In genomic region chr2:74705467-74706089, GRCm38 (mm10) we compare ENCODE assay signal across 8 mouse cellular contexts. TPM values are rescaled to one million over a fixed set of nuclear protein-coding genes. Genes with fewer than 3 reads are reported as not detected.
DNase-seq lines count a peak whose midpoint lies in the region; ATAC-seq and TF ChIP-seq lines count a peak whose summit lies in the region.
"Had no signal": no experiment of that assay in that cellular context is flagged by ENCODE, and none has a peak within 500 bp of the region (broad histone marks: within the 10 kb centered on the region; RNA-seq: fewer than 3 reads in every experiment).

No protein-coding gene starts in this region.

- no peaks in the 10 kb centered on the region for H3K36me3 ChIP-seq in ES-E14 (ENCODE audit: control insufficient read depth, insufficient read depth, low read length, poor library complexity, severe bottlenecking)
- H3K36me3 ChIP-seq in forebrain, embryonic 16.5 days (ENCODE audit: control insufficient read depth, insufficient read depth), result no peaks in the 10 kb centered on the region
- no peaks in the 10 kb centered on the region for H3K36me3 ChIP-seq in neural tube, embryonic 12.5 days

- H3K9me3 ChIP-seq in ES-E14 (ENCODE audit: control insufficient read depth, insufficient read depth, low read depth, low read length), result no peaks in the 10 kb centered on the region
- H3K9me3 ChIP-seq in forebrain, embryonic 16.5 days (ENCODE audit: control insufficient read depth, low read length), result no peaks in the 10 kb centered on the region
- no peaks in the 10 kb centered on the region for H3K9me3 ChIP-seq in neural tube, embryonic 12.5 days

- H3K9ac ChIP-seq in ES-E14 (ENCODE audit: insufficient read depth, low read depth, low read length, poor library complexity, severe bottlenecking), result peak overlapping the region; percentile 67
- H3K9ac ChIP-seq in forebrain, embryonic 16.5 days (replicated peaks; ENCODE audit: low read depth, low read length), result no peak overlapping the region
- H3K9ac ChIP-seq in neural tube, embryonic 12.5 days, result peak overlapping the region; percentile 98

- intact Hi-C loops in left cerebral cortex, postnatal 25 days (cut with DNase I), result no loop called here

- ATAC-seq in CD4-positive, CD25-positive, alpha-beta regulatory T cell, adult 4 months, result peak; percentile 34
- no peak for ATAC-seq in forebrain, embryonic 16.5 days
- peak; percentile 62 for ATAC-seq in neural tube, embryonic 12.5 days (ENCODE audit: low FRiP score, low read depth)

- in situ Hi-C loops in ES-E14 (cut with MboI; ENCODE audit: low sequenced_read_pairs in 2 of 2, unreplicated experiment in 2 of 2), result loop anchor here (25.0 kb wide), 2 partner anchors 607 to 882 kb away; no protein-coding TSS in a partner anchor

- H3K4me2 ChIP-seq in forebrain, embryonic 16.5 days (ENCODE audit: low read length), result peak overlapping the region; percentile 37
- peak overlapping the region; percentile 96 for H3K4me2 ChIP-seq in neural tube, embryonic 12.5 days (replicated peaks)

- DNase-seq in ES-E14 (ENCODE audit: low read depth, low spot score), result no peak
- DNase-seq in kidney, postnatal 10 days, result peak; percentile 84
- no peak for DNase-seq in left cerebral cortex, adult 11 months (ENCODE audit: low spot score)
- no peak for DNase-seq in left cerebral cortex, postnatal 25 days (ENCODE audit: low spot score in 2 of 2)

- peak overlapping the region; percentile 18 to 79 for H3K4me3 ChIP-seq in ES-E14 (ENCODE audit: insufficient read depth in 1 of 2, low read depth in 1 of 2, low read length in 2 of 2, poor library complexity in 1 of 2, severe bottlenecking in 1 of 2)
- peak overlapping the region; percentile 31 for H3K4me3 ChIP-seq in forebrain, embryonic 16.5 days (replicated peaks; ENCODE audit: low read length)
- peak overlapping the region; percentile 78 for H3K4me3 ChIP-seq in neural tube, embryonic 12.5 days

- peaks cover 0 to 5% of the 10 kb centered on the region in 2 experiments; a peak in 1 of 4 replicates for H3K4me1 ChIP-seq in ES-E14 (ENCODE audit: control insufficient read depth in 2 of 2, insufficient read depth in 2 of 2, low read length in 2 of 2, poor library complexity in 1 of 2)
- H3K4me1 ChIP-seq in forebrain, embryonic 16.5 days (replicated peaks; ENCODE audit: control insufficient read depth, insufficient read depth, low read length), result peaks cover 13% of the 10 kb centered on the region
- H3K4me1 ChIP-seq in neural tube, embryonic 12.5 days, result peaks cover 45% of the 10 kb centered on the region

- no peak overlapping the region for H3K27ac ChIP-seq in ES-E14 (ENCODE audit: insufficient read depth, low read depth, low read length, poor library complexity, severe bottlenecking)
- no peak overlapping the region for H3K27ac ChIP-seq in forebrain, embryonic 16.5 days (ENCODE audit: low read length)
- peak overlapping the region; percentile 100 for H3K27ac ChIP-seq in neural tube, embryonic 12.5 days

- peaks cover 86% of the 10 kb centered on the region for H3K27me3 ChIP-seq in forebrain, embryonic 16.5 days (replicated peaks; ENCODE audit: control insufficient read depth, insufficient read depth, low read length)
- H3K27me3 ChIP-seq in neural tube, embryonic 12.5 days (replicated peaks), result peaks cover 8% of the 10 kb centered on the region

- under 1% methylated on average over 74 of the region's 85 CpGs for WGBS in forebrain, embryonic 16.5 days
- WGBS in neural tube, embryonic 12.5 days, result under 1% methylated on average over 76 of the region's 85 CpGs

TF ChIP-seq in ES-E14, 5 proteins besides CTCF, POLR2A, EP300 and RAD21:
- TF ChIP-seq ZC3H11A (IDR thresholded peaks at IDR 0.05; ENCODE audit: borderline replicate concordance, low read depth, low read length) (no peak), HCFC1 (IDR thresholded peaks at IDR 0.05; ENCODE audit: borderline replicate concordance, insufficient read depth, low read length) (no peak), ZNF384 (IDR thresholded peaks at IDR 0.05; ENCODE audit: low read depth, low read length) (no peak), CHD2 (IDR thresholded peaks at IDR 0.05; ENCODE audit: low read depth, low read length) (no peak), MAFK (IDR thresholded peaks at IDR 0.05; ENCODE audit: insufficient read depth, low read depth, low read length) (no peak)

RNA-seq across cellular contexts. Expression of gene Hoxd8, which starts 1.2 kb away (rescaled TPM):
- not detected for polyA plus RNA-seq in CD4-positive, CD25-positive, alpha-beta regulatory T cell, adult 4 months (2017; shearing (Covaris generic))
- 0.63 and 1.2 TPM in 2 replicates for total RNA-seq in ES-E14 (2012; rRNA removed)
- not detected in 2 replicates for polyA plus RNA-seq in forebrain, embryonic 16.5 days (2015; fragmentation: Nextera tagmentation; extraction: Ambion mirVana)
- 20.8 and 21.4 TPM in 2 replicates for polyA plus RNA-seq in neural tube, embryonic 12.5 days (2016; fragmentation: Nextera tagmentation; extraction: Ambion mirVana)
- under 1 TPM in 1 of 2 experiments, not detected in 1; 0.14 TPM for total RNA-seq in left cerebral cortex, postnatal 25 days (2021)
- polyA plus RNA-seq: cortical plate, adult 2 months had no signal

RNA-seq across cellular contexts. Expression of gene Hoxd3, which starts 6.1 kb away (rescaled TPM):
- not detected for polyA plus RNA-seq in CD4-positive, CD25-positive, alpha-beta regulatory T cell, adult 4 months (2017; shearing (Covaris generic))
- total RNA-seq in ES-E14 (2012; rRNA removed), result 0.40 TPM in 1 of 2 replicates, not detected in the other
- polyA plus RNA-seq in forebrain, embryonic 16.5 days (2015; fragmentation: Nextera tagmentation; extraction: Ambion mirVana), result not detected in 2 replicates
- 55.9 and 68.9 TPM in 2 replicates for polyA plus RNA-seq in neural tube, embryonic 12.5 days (2016; fragmentation: Nextera tagmentation; extraction: Ambion mirVana)
- total RNA-seq in left cerebral cortex, postnatal 25 days (2021), result not detected
- polyA plus RNA-seq: cortical plate, adult 2 months had no signal

RNA-seq across cellular contexts. Expression of gene Hoxd4, which starts 6.2 kb away (rescaled TPM):
- not detected for polyA plus RNA-seq in CD4-positive, CD25-positive, alpha-beta regulatory T cell, adult 4 months (2017; shearing (Covaris generic))
- total RNA-seq in ES-E14 (2012; rRNA removed), result 0.16 and 0.94 TPM in 2 replicates
- not detected in 2 replicates for polyA plus RNA-seq in forebrain, embryonic 16.5 days (2015; fragmentation: Nextera tagmentation; extraction: Ambion mirVana)
- polyA plus RNA-seq in neural tube, embryonic 12.5 days (2016; fragmentation: Nextera tagmentation; extraction: Ambion mirVana), result 14.2 and 16.0 TPM in 2 replicates
- not detected for total RNA-seq in left cerebral cortex, postnatal 25 days (2021)
- polyA plus RNA-seq: cortical plate, adult 2 months had no signal

RNA-seq across cellular contexts. Expression of gene Hoxd9, which starts 8.1 kb away (rescaled TPM):
- not detected for polyA plus RNA-seq in CD4-positive, CD25-positive, alpha-beta regulatory T cell, adult 4 months (2017; shearing (Covaris generic))
- 0.37 and 0.76 TPM in 2 replicates for total RNA-seq in ES-E14 (2012; rRNA removed)
- not detected in 2 replicates for polyA plus RNA-seq in forebrain, embryonic 16.5 days (2015; fragmentation: Nextera tagmentation; extraction: Ambion mirVana)
- 34.4 and 36.8 TPM in 2 replicates for polyA plus RNA-seq in neural tube, embryonic 12.5 days (2016; fragmentation: Nextera tagmentation; extraction: Ambion mirVana)
- total RNA-seq in left cerebral cortex, postnatal 25 days (2021), result not detected
- polyA plus RNA-seq: cortical plate, adult 2 months had no signal

RNA-seq across cellular contexts. Expression of gene Hoxd10, which starts 13.9 kb away (rescaled TPM):
- not detected for polyA plus RNA-seq in CD4-positive, CD25-positive, alpha-beta regulatory T cell, adult 4 months (2017; shearing (Covaris generic))
- 0.40 TPM in 1 of 2 replicates, not detected in the other for total RNA-seq in ES-E14 (2012; rRNA removed)
- not detected in 2 replicates for polyA plus RNA-seq in forebrain, embryonic 16.5 days (2015; fragmentation: Nextera tagmentation; extraction: Ambion mirVana)
- polyA plus RNA-seq in neural tube, embryonic 12.5 days (2016; fragmentation: Nextera tagmentation; extraction: Ambion mirVana), result 48.9 and 49.0 TPM in 2 replicates
- not detected for total RNA-seq in left cerebral cortex, postnatal 25 days (2021)
- polyA plus RNA-seq: cortical plate, adult 2 months had no signal

Comparison
In these comparisons a context has a peak if more than half of its experiments do, and no peak if none do; other contexts are left out.
1. RNA of gene Hoxd8, which starts 1.2 kb away (polyA plus RNA-seq): 20.8 to 21.4 TPM in neural tube, embryonic 12.5 days; not detected in forebrain, embryonic 16.5 days and not detected in CD4-positive, CD25-positive, alpha-beta regulatory T cell, adult 4 months; every median in the first group is over 10 times any median in the second.
2. RNA of gene Hoxd3, which starts 6.1 kb away (polyA plus RNA-seq): 55.9 to 68.9 TPM in neural tube, embryonic 12.5 days; not detected in forebrain, embryonic 16.5 days and not detected in CD4-positive, CD25-positive, alpha-beta regulatory T cell, adult 4 months; every median in the first group is over 10 times any median in the second.
3. RNA of gene Hoxd4, which starts 6.2 kb away (polyA plus RNA-seq): 14.2 to 16.0 TPM in neural tube, embryonic 12.5 days; not detected in CD4-positive, CD25-positive, alpha-beta regulatory T cell, adult 4 months and not detected in forebrain, embryonic 16.5 days; every median in the first group is over 10 times any median in the second.
4. Peak in every context shown above with its lines, with median percentiles within 50 percentile points of each other: H3K4me3 ChIP-seq.